Mouse (Mus musculus): ENCODE results near the gene Carns1. TPM values are rescaled to one million over a fixed set of nuclear protein-coding genes. Genes with fewer than 3 reads are reported as not detected.
"Not testable (repeated sequence)": the region's sequence is repeated elsewhere in the genome, so short reads cannot be mapped to it uniquely, and the experiment has no call there.

Gene Carns1
- total RNA-seq, 2 experiments from 2014 or later, result 65.5 to 69.4 TPM

DNA sequence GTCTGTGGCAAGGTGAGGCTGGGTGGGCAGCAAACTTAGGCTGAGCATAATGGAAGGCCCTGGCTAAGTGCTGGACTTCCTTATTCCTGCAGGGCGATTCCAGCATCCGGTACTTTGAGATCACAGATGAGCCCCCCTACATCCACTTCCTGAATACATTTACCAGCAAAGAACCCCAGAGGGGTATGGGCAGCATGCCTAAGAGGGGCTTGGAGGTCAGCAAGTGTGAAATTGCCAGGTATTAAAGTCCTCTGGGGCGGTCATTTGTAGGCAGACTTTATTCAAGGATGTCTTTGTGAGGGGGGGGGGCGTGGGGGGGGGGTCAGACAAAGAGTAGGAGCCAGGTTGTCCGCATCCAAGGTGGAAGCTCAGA lies 23.8 kb downstream of the Carns1 start:
- DNase-seq (ENCODE audit: low spot score in 2 of 2), result no peak

DNA sequence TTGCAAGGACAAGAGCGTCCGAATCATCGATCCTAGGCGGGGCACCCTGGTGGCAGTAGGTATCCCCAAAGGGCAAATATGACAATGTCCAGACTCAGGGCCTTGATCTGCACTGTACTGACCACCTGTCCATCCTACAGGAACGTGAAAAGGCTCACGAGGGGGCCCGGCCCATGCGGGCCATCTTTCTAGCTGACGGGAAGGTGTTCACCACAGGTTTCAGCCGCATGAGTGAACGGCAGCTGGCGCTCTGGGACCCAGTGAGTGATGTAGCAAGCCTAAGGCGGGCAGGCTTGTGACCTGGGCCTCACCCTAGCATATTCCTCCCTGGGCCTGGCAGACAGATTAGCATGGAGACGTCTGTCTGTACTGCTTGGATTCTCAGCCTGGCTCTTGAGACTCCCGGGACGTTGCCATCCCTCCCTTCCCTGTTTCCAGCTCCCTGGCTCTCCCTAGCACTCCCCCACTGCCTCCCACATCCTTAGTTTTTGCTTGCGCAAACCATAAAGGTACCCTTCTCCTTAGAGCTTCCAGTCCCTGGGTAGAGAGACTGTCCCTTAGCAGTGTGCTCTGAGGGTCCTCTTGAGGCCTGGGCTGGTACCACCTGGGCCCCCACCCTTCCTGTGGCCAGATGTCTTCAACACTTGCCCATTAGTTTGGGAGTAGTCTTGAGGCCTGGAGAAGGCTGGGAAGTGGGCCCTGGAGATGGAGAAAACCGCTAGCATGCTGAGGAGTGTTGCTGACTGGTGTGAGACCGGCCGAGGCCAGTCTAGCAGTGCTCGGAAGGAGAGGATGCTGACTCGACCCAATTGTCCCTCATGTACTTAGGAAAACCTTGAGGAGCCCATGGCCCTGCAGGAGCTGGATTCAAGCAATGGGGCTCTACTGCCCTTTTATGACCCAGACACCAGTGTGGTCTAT lies 24.5 kb downstream of the Carns1 start:
- DNase-seq (ENCODE audit: low spot score in 2 of 2), result no peak

DNA sequence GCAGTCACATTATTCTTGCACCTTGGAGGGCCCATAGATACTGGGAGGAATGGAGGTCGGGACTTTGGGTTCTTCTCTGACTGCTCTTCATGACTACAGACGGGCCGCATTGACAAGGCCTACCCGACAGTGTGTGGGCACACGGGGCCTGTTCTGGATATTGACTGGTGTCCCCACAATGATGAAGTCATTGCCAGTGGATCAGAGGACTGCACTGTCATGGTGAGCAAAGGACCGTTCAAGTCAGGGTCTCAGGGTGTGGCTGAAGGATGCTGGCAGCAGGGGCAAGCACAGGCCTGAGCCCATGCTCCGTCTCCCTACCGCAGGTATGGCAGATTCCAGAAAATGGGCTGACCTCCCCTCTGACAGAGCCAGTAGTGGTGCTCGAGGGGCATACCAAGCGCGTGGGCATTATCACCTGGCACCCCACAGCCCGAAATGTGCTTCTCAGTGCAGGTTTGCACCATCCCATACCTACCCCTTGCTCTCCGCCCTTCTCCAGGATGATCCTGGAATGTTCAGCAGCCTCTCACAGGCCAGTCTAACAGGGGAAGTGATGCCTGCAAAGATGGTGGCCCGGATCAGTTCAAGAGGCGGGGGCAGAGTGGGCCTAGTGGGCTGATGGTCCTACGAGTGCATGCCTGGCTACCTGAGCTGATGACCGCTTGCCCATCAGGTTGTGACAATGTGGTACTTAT lies 25.4 kb downstream of the Carns1 start:
- DNase-seq (ENCODE audit: low spot score in 2 of 2), result no peak

DNA sequence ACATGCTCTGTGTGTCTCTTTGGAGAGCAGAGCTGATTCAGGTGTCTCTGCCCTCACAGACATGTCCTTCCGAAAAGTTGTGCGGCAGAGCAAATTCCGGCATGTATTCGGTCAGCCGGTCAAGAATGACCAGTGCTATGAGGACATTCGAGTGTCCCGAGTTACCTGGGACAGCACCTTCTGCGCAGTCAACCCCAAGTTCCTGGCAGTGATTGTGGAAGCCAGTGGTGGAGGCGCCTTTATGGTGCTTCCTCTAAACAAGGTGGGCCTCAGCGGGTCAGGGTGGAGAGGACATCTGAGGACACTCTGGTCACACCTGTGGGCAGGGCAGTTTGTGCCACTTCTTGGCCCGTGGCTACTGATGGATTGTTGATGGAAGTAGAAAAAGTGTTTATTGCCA lies 26.0 kb downstream of the Carns1 start:
- DNase-seq (ENCODE audit: low spot score in 2 of 2), result no peak

DNA sequence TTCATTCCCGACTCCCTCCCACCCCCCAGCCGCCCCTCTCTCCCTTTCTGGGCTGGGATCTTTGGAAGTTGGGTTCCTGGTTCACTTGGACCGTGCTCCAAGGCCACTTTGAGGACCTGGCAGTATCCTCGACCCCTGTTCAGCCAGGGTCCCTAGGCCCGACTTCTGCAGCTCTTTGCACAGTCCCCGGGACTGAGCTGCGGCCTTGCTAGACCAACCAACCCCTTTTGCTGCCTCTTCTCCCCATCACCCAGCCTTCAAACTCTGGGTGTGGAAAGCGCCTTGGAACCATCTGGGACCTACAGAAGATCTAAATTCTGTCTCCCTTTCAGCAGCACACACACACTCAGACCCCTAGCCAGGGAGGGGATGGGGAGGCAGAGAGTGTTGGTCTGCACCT lies 26.5 kb downstream of the Carns1 start:
- DNase-seq (ENCODE audit: low spot score in 2 of 2), result no peak

DNA sequence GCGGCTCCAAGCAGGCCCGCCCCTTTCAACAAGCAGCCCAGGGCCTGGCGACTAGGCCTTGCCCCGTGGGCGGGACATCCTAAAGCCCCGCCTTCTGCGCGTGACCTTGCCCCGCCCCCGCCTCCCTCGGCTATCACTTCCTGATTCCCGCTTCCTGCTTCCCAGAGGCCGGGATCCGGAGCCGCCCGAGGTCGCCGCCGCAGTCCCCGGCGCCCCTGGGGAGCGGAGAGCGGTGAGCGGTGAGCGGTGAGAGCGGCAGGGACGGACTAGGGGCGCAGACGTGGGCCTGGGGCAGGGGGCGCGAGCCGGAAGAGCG lies 26.8 kb downstream of the Carns1 start, which contains the start of gene Coro1b:
TSS of gene Coro1b (plus strand) at position 129 of the 316 bp plus-strand sequence.
- peak; percentile 97 to 99 for DNase-seq (ENCODE audit: low spot score in 2 of 2)

DNA sequence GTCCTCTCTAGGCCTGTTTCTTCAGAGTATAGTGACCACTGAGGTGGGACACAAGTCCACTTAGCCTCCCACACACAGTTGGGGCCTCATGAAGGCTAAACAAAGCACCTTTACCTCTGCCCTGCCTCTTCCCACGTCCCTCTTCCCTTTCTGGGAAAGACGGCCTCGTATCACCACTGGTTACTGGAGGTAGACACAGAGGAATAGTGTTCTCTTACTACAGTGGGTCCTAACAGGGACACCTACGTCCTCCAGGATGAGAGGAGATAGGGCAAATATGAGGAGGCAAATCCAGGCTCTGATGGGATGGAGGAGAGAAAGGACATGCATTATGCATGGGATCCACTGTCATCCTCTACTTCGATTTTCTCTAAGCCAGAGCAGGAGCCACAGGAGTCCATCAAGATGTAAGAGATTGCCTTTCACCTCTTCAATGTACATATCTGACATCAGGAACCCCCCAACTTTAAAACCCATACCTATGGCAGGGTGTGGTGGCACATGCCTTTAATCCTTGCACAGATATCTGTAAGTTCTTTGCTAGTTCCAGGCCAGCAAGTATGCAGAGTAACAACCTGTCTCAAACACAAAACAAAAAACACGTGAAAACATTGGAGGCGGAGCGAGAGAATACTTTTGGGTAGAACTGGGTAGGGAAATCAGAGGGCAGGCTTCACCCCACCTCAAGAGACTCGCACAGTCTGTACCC lies 27.3 kb downstream of the Carns1 start:
- no peak for DNase-seq (ENCODE audit: low spot score in 2 of 2)

DNA sequence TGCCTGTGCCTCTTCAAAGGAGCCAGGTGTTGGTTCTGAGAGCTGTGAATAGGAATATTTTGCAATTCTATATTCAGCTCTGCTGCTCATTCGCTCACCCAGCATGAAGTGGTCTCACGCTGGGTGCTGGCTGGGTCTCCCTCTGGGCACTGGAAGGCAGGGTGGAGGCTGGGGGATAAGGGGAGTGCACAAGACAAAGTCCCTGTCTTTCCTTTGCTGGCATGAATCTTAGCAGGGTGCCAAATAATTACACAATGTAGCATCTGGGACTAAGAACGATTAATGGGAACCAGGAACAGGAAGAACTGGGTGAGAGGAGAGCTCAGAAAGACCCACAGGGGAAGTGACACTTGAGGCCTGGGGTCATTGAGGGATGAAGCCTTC lies 28.3 kb downstream of the Carns1 start:
- DNase-seq (ENCODE audit: low spot score in 2 of 2), result no peak

DNA sequence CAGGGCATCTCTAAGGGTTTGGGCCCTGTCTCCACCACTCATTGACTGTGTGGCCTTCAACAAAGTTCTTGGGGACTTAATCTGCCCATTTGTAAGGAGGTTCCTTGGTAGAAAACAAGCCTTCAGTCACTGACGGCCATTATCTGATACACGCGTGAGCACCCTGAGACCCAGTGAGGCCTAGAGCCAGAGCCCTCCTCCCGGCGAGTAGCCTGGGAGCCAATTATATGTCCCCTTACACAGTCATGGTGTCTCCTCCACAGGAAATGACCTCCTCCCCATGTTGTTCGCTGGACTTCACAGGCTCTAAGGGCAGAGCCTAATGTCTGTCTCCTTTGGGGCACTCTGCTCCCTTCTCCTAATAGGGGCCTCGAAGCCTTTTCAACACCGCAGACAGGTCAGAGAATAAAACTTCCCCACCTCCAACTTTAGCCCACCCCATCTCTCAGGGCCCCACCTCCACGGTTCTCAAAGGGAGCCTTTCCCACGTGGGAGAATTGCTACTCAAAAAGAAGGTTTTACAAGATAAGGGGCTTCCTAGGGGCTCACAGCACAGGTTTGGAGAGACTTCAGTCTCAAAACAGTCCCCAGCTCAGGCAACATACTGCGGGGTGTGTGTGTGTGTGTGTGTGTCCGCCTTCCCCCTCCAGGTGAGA lies 28.8 kb downstream of the Carns1 start:
- no peak for DNase-seq (ENCODE audit: low spot score in 2 of 2)

DNA sequence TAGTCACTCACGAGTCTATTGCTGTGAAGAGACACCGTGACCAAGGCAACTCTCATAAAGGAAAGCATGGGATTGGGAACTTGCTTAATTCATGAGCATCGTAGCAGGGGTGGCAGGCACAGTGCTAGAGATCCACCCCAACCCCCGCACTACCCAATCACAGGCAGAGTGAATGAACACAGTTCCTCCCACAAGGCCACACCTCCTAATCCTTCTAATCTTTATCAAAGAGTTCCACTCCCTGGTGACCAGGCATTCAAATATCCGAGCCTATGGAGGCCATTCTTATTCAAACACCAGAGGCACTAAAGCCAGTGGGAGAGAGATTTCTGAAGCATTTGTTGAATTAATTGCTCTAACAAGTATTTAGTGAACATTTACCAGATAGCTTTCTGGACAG lies 29.3 kb downstream of the Carns1 start:
- DNase-seq (ENCODE audit: low spot score in 2 of 2), result no peak

DNA sequence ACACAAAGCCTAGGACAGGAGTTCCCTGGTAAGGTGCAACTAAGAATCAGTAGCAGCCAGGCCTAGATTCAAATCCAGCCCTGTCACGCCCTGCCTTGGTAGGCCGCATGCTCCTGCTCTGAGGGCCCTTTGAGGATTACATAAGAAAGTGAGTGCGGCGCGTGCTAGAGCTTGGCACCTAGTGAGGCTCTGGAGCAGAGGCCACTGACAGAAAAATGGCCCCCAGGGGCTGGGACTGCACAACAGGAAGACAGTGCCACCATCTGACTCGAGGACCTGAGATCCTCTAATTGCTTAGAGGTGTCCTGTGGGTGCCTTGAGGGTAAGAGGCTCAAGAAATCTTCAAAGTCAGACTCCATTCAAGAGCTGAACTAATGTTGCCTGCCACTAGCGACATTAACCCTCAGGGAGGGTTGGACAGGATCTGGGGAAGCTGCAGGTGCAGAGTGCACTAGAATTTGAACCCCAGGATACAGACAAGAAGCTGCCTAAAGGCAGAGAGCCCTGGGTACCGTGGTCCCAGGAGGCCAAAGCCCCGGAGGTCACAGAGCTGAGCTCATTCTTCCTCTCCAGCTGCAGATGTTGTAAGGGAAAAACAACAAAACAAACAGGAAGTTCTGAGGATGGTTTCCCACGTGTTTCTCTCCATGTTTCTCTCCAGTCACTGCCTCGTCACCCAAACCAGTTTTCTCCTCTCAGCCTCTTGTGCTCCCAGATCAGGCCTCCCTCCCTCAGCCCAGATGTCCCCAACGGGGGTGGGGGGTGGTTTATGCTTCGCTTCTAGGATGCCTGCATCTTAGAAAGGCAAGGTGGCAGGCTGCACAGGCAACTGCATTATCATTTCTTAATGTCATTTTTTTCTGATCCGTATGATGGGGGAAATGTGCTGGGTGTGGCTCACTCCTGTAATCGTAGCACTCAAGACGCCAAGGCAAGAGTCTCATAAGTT lies 30.5 kb downstream of the Carns1 start:
- DNase-seq (ENCODE audit: low spot score in 2 of 2), result peak in 1 of 2 experiments; percentile 7

DNA sequence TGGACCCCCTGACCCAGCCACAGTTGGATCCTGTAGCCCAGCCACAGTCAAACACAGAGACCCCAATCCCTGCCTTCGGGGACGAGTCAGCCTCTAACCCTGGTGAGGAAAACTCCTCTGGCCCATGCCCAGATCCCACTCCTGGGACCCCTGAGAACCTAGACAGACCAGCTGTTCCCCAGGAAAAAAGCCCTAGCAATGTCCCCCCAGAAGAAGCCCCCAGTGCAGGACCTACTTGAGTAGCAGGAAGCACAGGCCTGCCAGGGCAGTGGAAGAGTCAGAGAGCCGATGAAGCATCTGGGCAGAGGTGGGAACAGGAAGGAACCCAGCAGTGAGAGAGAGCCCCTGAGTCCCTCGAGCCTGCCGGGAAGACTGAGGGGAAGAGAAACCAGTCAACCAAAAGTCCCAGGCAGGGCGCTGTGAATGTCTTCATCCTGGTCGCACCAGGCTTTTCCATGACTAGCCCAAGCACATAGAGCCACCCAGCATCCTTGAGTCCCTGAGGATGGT lies 31.5 kb downstream of the Carns1 start, which contains the start of gene Cabp4:
TSS of gene Cabp4 (minus strand) at position 275 of the 510 bp plus-strand sequence.
- DNase-seq (ENCODE audit: low spot score in 2 of 2), result peak in 1 of 2 experiments; percentile 9

DNA sequence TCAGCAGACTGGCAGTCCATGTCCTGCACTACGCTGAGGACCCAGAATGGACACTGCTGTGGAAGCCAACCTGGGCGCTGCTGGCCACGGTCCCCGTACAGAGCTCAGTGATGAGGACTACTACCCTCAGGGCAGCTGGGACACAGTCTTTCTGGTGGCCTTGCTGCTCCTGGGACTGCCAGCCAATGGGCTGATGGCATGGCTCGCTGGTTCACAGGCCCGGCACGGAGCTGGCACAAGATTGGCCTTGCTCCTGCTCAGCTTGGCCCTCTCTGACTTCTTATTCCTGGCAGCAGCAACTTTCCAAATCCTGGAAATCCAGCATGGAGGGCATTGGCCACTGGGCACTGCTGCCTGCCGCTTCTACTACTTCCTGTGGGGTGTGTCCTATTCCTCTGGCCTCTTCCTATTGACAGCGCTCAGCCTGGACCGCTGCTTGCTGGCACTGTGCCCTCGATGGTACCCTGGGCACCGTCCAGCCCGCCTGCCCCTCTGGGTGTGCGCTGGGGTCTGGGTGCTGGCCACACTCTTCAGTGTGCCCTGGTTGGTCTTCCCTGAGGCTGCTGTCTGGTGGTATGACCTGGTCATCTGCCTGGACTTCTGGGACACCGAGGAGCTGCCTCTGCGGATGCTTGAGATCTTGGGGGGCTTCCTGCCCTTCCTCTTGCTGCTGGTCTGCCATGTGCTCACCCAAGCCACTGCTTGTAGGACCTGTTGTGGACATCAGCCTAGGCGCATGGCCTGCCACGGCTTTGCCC lies 32.7 kb downstream of the Carns1 start:
- peak in 1 of 2 experiments; percentile 12 for DNase-seq (ENCODE audit: low spot score in 2 of 2)

DNA sequence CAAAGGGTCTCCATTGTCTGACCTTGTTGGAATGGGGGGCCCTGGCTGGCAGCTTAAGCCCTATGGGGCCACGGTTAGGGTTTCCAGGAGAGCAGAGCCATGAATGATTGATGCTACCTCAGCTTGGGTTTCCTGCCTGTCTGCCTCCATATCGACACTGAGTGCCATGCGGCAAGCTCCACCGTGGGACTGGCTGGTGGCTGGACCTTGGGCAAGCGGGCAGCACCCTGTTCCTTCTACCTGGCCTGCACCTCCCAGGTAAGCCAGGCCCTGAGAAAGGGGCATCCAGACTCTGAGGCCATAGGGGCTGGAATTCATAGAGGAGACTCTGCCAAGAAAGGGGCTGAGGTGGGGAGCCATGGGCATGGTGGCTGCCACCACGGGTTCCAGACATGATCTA lies 35.1 kb downstream of the Carns1 start:
- no peak for DNase-seq (ENCODE audit: low spot score in 2 of 2)

DNA sequence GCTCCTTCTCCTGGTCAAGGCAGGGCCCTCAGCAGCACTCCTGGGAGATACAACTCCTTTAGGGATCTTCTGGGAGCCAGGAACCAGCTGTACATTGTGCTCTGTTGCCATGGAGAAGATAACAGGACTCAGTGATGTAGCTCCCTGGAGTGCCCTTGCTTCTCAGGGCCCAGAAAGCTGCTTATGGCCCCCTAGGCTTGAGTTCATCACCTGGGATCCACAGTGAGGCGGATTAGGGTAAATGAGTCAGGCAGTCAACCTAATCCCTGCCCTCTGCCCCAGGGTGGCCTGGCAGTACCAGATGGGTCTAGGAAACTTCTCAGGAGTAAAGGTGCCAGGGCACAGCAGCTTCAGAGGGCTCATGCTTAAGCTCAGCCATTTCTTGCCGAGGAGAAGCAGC lies 35.8 kb downstream of the Carns1 start, which contains the start of gene Gpr152:
TSS of gene Gpr152 (plus strand) at position 342 of the 400 bp plus-strand sequence.
- peak in 1 of 2 experiments; percentile 7 for DNase-seq (ENCODE audit: low spot score in 2 of 2)

DNA sequence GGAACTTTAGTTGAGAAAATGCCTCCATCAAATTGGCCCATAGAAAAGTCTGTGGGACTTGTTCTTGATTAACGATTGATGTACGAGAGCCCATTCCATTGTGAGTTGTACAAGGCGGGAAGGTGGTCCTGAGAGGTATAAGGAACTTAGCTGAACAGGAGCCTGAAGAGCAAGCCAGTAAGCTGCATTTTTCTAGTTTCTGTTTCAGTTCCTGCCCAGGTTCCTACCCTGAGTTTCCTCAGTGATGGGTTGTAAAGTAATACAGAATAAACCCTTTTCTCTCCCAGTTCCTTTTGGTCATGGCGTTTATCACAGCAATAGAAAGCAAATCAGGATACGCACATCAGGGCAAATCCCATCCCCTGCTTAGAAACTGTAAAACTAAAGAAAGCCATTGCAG lies 37.4 kb downstream of the Carns1 start:
- no peak for DNase-seq (ENCODE audit: low spot score in 2 of 2)

DNA sequence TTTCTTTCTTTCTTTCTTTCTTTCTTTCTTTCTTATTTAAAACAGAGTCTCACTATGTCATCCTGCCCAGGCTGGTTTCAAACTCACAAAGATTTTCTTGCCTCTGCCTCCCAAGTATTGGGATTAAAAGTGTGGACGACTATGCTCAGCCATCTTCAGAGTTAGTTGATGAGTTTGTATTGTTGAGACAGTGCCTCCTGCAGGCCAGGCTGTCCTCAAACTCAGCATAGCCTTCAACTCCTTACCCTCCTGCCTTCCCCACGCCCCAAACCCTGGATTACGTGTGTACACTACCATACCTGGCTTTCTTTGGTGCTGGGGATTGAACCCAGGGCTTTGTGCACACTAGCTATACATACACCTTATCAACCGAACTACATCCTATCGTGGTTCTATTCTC lies 38.8 kb downstream of the Carns1 start:
- no peak for DNase-seq (ENCODE audit: low spot score in 2 of 2)

DNA sequence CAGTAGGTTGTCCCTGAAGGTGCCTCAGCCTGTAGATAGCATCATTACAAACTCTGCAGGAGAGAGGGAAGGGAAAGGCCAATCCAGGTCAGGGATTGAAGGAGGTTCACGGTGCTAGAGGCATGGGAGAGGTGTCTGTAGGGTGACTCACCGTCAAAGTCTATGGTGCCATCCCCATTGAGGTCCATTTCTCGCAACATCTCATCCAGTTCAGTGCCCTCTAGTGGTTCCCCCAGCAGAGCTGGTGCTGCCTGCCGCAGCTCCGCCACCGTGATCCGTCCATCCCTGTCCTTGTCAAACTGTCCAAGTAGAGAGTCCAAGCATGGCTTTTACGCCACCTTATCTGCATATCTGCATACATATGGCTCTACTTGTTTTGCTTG lies 39.3 kb downstream of the Carns1 start:
- DNase-seq (ENCODE audit: low spot score in 2 of 2), result not testable (repeated sequence)
